Mouse (Mus musculus) retina, embryonic 14.5 days (tissue): ENCODE data around the gene Mss51.

Source experiments
- DNase-seq: peaks from one replicate; pipeline ENCODE4 v3.0.0-alpha.2; 2015; ENCODE audit warnings: low spot score

Mss51 gene

DNA sequence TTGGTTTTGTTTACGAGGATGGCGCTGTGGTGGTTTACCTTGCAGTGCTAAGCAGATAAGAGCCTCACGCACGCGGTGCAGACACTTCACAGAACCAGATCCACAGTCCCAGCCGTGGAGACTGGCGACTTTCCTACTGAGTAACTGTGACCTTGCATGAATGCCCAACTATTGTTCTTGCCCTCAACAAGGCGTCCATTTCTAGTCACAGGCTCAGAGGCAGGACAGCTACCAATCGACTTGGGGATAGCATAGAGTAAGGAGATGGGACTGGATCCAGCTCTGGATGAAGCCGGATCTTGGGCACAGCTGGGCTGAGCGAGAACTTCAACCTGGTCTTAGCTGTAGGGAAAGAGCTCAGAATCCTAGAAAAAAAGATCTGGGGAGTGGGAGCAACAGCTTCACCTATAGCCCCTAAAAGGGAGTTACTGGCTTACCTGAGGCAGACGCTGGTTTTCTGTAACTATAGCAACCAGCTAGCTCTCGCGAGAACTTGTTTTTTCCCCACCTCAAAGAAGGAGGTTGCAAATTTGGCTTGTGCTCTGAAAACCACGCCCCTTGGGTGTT, 44.9 kb downstream of the Mss51 start, which contains the start of gene Cfap70:
Gene Cfap70, minus strand, starts transcription at position 462 of the 567 bp plus-strand sequence.
- DNase-seq = peak; percentile 80

DNA sequence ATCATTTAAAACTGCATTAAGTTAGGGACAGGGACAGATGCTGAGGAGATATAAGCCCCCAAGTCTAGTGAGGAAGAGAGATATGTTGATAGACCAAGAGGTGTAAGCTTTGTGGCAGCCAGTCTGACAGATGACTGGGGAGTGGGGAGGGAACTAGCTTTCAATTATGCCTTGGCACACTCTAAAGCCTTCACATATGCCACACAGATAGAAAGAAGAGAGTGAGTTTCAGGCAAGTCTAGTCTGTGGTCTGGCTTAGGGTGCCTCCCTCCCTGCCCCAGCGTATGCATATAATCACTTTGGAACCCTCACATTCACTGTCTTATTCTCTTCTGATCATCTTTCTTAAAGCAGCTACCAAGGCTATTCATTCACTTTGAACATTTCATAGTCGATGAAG, 45.4 kb downstream of the Mss51 start:
- peak; percentile 13 for DNase-seq

GRCm38 (mm10) chr14:20447209-20447608, 49.5 kb downstream of the Mss51 start:
- no peak for DNase-seq

GRCm38 (mm10) chr14:20442252-20442651, 54.4 kb downstream of the Mss51 start:
- DNase-seq = peak; percentile 25

- no peak for DNase-seq
Measured at GRCm38 (mm10) chr14:20436976-20437375, 59.7 kb downstream of the Mss51 start.
